Mouse (Mus musculus) CD4-positive, CD25-positive, alpha-beta regulatory T cell, adult 2 months (primary cell): ENCODE measurements around the gene Acot4.
"Not testable (repeated sequence)": the region's sequence is repeated elsewhere in the genome, so short reads cannot be mapped to it uniquely, and the experiment has no call there.

Source experiments
- DNase-seq: peaks from one replicate; pipeline ENCODE4 v3.0.0-alpha.2; 2012; ENCODE audit warnings: low read depth, low spot score

Gene Acot4

DNA sequence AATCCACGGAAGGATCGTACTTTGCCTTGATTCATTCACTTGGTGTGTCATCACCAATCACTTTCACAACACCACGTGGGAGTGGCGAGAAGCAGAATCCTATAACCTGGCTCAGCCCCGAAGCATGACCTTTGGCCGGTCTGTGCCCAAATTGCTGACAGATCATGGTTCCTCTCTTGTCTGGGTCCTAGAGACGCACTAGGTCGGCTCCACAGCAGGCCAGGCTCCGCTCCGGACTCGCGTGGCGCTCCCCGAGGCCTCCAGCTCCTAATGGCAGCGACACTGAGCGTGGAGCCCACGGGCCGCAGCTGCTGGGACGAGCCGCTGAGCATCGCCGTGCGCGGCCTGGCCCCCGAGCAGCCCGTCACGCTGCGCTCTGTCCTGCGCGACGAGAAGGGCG lies at the start of gene Acot4:
Gene Acot4, plus strand, starts transcription at position 139 of the 400 bp plus-strand sequence.
- peak; percentile 16 for DNase-seq

GRCm38 (mm10) chr12:83988483-83988882 lies 49.7 kb upstream of the Acot4 start:
- DNase-seq = no peak

- no peak for DNase-seq
Observed at GRCm38 (mm10) chr12:83989378-83989777, 48.8 kb upstream of the Acot4 start.

- DNase-seq = no peak
Observed at GRCm38 (mm10) chr12:83997221-83997620, 41.0 kb upstream of the Acot4 start.

DNA sequence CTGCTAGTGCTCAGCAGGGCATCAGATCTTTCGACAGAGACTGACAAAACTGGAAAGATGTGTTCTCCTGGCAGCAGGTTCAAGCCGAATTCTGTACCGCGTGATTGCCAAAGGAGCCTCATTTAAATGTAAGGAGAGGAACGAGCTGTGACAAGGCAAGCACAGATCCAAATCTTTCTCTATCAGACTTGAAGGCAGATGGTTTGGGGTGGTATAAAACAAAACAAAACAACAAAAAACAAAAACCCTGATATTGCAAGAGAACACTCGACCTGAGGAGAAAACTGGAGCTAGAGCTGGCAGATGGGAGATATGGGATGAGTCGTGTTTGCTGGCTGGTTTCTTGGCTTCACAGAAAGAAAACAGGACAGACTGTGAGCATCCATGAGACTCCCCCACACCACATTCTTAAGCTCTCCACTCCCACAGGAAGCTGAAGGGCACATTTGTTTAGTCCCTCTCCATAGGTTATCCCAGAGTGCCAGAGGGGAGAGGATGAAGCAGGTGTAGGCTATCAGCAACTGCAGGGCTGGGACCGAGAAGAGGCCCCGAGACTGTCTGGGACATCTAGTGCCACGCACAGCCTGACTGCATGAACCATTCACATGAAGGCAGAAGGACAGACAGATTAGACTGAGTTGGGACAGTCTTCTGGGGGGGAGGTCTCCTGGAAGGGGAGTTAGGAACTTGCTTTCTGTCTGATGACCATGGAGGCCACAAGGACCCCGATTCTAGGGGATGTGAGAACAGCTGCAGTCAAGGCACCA lies 39.7 kb upstream of the Acot4 start:
- DNase-seq = no peak

DNA sequence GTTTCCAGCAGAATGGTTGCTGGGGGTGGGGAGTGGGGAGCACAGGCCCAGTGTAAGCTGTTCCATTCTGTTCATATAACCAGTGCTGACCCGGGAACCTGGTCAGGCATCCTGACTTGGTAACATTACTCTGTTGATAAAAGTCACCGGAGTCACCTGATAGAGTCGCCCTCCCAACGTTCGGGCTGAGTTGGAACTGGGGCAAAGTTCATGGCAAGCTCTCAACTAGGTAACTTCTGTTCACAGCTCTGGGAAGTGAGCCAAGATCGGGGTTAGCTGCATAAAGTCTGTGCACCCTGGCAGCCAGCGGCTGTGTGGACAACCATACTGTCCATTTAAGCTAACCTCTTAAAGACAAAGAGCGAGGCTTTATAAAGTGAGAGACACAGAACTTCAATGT lies 38.9 kb upstream of the Acot4 start:
- DNase-seq = not testable (repeated sequence)

DNA sequence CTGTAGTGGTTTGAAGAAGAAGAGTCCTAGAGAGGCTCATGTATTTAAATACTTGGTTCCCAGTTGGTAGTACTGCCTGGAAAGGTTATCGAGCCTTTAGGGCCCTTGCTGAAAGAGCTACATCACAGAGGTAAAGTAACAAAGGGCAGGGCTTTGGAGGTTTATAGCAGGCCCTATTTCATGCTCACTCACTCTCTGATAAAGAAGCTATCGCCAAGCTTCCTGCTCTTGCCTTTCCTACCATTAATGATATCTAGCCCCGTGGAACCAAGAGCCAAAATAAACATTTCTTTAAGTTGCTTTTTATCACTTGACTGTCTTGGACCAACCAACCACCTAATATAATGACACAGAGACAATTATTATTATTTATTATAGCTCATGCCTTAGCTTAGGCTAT lies 37.8 kb upstream of the Acot4 start:
- DNase-seq = no peak

- no peak for DNase-seq
Observed at GRCm38 (mm10) chr12:84003866-84004265, 34.3 kb upstream of the Acot4 start.

DNA sequence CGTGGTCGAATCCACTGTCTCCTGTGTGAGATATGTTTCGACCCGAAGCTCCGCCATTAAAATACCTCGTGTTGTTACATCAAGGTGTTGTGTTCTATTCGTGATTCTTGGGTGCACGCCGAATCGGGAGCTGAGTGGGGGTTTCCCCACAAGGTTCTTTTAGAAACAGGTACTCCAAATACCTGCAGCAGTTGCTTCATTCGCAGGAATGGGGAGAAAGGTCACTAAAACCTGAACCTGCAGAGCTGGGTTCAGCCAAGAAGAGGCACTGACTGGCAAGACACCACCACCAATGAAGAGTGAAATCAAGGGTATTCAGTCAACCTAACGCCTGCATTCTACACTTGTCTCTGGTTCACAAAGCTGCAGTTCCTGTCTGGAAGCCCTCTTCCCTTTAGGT lies 29.9 kb upstream of the Acot4 start:
- no peak for DNase-seq

- no peak for DNase-seq
Observed at GRCm38 (mm10) chr12:84008729-84009128, 29.4 kb upstream of the Acot4 start.

DNA sequence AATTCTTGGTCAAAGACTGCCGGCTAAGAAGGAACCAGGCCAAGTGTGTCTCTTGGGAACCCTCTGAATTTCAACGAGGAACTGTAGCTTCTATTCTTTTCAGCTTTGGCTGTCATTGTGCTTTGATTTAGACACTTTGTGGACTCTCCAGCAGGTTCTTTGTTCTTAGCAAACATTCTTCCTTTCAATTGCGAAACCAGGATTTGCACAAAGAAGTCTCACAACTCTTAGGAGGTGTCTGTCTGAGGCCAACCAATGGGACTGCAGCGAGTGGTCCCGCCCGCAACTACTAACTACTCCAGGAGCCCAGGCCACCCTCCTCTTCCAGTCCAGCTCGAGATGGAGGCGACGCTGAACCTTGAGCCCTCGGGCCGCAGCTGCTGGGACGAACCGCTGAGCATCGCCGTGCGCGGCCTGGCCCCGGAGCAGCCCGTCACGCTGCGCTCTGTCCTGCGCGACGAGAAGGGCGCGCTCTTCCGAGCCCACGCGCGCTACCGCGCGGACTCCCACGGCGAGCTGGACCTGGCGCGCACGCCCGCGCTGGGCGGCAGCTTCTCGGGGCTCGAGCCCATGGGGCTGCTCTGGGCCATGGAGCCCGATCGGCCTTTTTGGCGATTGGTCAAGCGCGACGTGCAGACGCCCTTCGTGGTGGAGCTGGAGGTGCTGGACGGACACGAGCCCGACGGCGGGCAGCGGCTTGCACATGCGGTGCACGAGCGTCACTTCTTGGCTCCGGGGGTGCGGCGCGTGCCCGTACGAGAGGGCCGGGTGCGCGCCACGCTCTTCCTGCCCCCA lies 28.8 kb upstream of the Acot4 start, which contains the start of gene Acot1:
Gene Acot1, plus strand, starts transcription at position 320 of the 795 bp plus-strand sequence.
- DNase-seq = peak; percentile 19

DNA sequence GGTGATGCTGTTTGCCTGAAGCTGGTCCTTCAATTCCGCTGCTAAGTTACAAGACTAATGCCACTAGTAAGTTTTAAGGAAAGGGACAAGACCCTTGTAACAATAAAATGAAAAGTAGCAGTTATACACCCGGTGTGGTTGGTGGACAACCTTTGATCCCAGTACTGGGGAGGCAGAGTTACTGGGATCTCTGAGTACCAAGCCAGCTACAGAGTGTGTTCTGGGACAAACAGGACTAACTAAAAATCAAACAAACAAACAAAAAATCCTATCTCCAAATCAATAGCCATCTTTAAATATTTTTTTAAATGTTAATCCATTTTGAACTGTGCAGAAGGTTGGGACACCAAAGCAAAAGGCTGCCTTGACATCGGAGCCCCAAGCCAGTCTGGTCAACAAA lies 28.0 kb upstream of the Acot4 start:
- DNase-seq = no peak

- no peak for DNase-seq
Observed at GRCm38 (mm10) chr12:84011251-84012040, 26.7 kb upstream of the Acot4 start.

- no peak for DNase-seq
Observed at GRCm38 (mm10) chr12:84013130-84013529, 25.0 kb upstream of the Acot4 start.

GRCm38 (mm10) chr12:84013701-84014100 lies 24.5 kb upstream of the Acot4 start:
- DNase-seq = no peak

GRCm38 (mm10) chr12:84020528-84020927 lies 17.7 kb upstream of the Acot4 start:
- not testable (repeated sequence) for DNase-seq

DNA sequence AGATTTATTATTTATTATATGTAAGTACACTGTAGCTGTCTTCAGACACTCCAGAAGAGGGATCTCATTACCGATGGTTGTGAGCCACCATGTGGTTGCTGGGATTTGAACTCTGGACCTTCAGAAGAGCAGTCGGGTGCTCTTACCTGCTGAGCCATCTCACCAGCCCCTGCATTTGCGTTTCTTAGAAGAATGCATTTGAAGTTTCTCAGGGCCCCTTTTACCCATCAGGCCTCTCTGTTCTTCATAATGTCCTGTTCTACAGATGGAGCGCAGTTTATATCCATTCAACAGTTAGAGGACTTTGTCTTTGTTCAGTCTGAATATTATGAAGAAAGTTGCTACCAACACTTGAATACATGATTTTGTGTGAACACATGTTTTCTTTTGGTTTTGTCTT lies 15.9 kb upstream of the Acot4 start:
- not testable (repeated sequence) for DNase-seq

DNA sequence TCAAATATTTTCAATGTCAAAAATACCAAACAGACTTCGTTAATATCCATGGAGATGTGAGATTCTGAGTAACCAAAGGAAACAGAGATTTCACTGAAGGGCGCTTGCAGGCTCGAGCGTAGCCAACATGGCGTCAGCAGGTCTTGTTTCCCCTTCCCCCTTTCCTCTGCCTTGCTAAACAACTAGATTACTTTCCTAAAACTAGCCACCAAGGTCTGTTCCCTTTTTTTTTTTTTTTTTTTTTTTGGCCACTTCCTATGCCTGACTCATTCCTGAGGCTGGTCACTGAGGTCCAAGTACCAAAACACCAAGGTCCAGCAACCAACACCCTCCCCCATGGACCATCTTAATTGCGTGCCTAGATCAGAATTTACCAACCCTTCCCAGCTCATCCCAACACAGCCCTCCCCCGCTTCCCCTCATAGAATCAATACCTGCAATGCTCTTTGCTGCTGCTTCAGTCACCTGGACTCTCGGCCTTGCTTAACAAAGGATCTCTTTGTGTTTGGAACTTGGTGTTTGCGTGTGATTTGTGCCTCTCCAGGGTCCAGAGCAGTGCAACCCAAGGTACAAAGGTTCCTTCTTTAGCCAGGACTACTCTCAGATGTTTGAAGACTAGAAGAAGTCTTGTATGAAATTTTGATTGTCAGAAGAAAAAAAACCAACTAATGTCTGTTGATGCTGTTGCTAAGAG lies 15.0 kb upstream of the Acot4 start:
- DNase-seq = no peak

DNA sequence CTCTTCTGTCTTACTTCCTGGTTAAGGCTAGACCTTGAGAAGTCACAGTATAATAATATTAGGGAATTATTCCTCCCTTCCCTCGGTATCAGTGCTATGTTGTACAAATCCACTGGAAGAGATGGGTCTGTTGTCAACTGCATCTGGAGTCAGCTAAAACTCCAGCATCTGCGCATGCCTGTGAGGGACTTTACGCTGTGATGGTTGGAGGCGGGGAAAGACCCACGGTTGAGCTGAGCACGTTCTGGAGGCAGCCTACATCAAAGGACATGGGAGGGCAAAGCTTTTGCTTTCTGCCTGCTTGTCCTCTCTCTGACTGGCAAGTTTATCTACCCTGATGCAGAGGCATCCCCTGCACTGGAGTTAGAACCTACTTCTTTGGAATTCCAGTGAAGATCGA lies 12.3 kb upstream of the Acot4 start:
- DNase-seq = peak; percentile 76

GRCm38 (mm10) chr12:84028328-84028727 lies 9.9 kb upstream of the Acot4 start:
- DNase-seq = not testable (repeated sequence)

DNA sequence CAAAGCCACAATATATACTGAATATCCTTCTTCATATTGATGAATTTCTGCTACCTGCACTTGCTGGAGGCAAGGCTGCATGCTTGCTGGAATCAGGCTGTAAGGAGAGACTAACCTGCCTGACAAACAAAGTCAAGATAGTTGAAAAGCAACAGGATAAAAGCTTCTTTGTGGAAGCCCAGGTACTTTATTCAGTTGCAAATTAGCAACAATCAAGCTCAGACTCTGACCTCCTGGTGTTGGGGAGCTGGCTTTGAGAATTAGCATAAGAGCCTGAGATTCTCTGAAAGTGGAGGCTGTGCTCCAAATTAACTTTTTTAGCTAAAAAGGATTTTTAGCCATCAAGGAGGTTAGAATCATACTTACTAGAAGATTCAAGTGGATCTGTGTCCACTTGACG lies 9.1 kb upstream of the Acot4 start:
- not testable (repeated sequence) for DNase-seq
